Mouse (Mus musculus) heart, postnatal 0 days (tissue): ENCODE measurements around the gene Prkag2. TPM values are rescaled to one million over a fixed set of nuclear protein-coding genes. Genes with fewer than 3 reads are reported as not detected.
A peak's percentile ranks its signal among the peaks of the same experiment; 100 is the strongest.

Experiments
- ATAC-seq: fragments of 200-750 bp; cut with Nextera tagmentation; 2 replicates; pipeline ENCODE4 v1.8.0; 2017; ENCODE audit warnings: low read depth, moderate number of reproducible peaks, moderate library complexity; ENCODE audit not compliant: insufficient read depth
- DNase-seq: peaks from one replicate; pipeline ENCODE4 v3.0.0-alpha.2; 2016; ENCODE audit warnings: low spot score
- H3K27ac ChIP-seq: fragments of 300-500 bp; sonication (generic); 2 replicates; pipeline ENCODE4 v1.5.1; 2014; ENCODE audit warnings: low read depth, mild to moderate bottlenecking
- H3K27me3 ChIP-seq: fragments of 300-500 bp; sonication (generic); 2 replicates; pipeline ENCODE4 v1.6.1; 2014; ENCODE audit warnings: low read length, mixed read lengths; ENCODE audit not compliant: control insufficient read depth, insufficient read depth
- H3K36me3 ChIP-seq: fragments of 300-500 bp; sonication (generic); replicated peaks from 2 replicates; pipeline ENCODE4 v1.6.1; 2014; ENCODE audit warnings: low read length, mixed read lengths; ENCODE audit not compliant: control insufficient read depth, insufficient read depth
- H3K4me1 ChIP-seq: fragments of 300-500 bp; sonication (generic); 2 replicates; pipeline ENCODE4 v1.6.1; 2014; ENCODE audit warnings: antibody characterized with exemption; ENCODE audit not compliant: control insufficient read depth, insufficient read depth
- H3K4me2 ChIP-seq: fragments of 300-500 bp; sonication (generic); 2 replicates; pipeline ENCODE4 v1.6.1; 2014; ENCODE audit warnings: low read depth, mild to moderate bottlenecking, low read length, moderate library complexity
- H3K4me3 ChIP-seq: fragments of 300-500 bp; sonication (generic); 2 replicates; pipeline ENCODE4 v1.5.1; 2014; ENCODE audit warnings: low read depth, low read length
- H3K9ac ChIP-seq: fragments of 300-500 bp; sonication (generic); replicated peaks from 2 replicates; pipeline ENCODE4 v1.6.1; 2014; ENCODE audit warnings: low read depth, low read length, mixed read lengths
- H3K9me3 ChIP-seq: fragments of 300-500 bp; sonication (generic); replicated peaks from 2 replicates; pipeline ENCODE4 v1.6.1; 2016; ENCODE audit warnings: low read length; ENCODE audit not compliant: control insufficient read depth
- CTCF ChIP-seq: IDR thresholded peaks from 2 replicates; pipeline ENCODE4 v1.5.1; 2016; ENCODE audit warnings: antibody characterized with exemption, control low read depth, low read depth
- EP300 ChIP-seq: IDR thresholded peaks from 2 replicates; pipeline ENCODE4 v1.6.1; 2016; ENCODE audit warnings: antibody characterized with exemption, low read depth
- WGBS: fragments of 180-500 bp; shearing (Covaris S2); extraction: QIAGEN DNeasy Blood & Tissue Kit; methylation state at CpG from one replicate; pipeline ENCODE4 v1.1.7; 2014; 5-methylcytosine and 5-hydroxymethylcytosine counted together
- polyA plus RNA-seq: library from polyadenylated mRNA; unstranded; fragments of >200 nt; fragmentation: Nextera tagmentation; extraction: Ambion mirVana; gene quantifications from 2 replicates; pipeline ENCODE4 v1.2.1, GENCODE M21; 2015
- total RNA-seq: library from RNA; depleted of rRNA; stranded (reverse); fragments of >200 nt; gene quantifications from 2 replicates; pipeline ENCODE4 v1.2.3, GENCODE M21; 2014; ENCODE audit warnings: low replicate concordance

Gene Prkag2
- total and polyA plus RNA-seq, 2 experiments from 2014 or later = 62.9 to 121 TPM

- Histone ChIP-seq H3K9me3 (no peaks in the 10 kb centered on the region), H3K4me3 (peak overlapping the region; percentile 67), H3K27ac (peak overlapping the region; percentile 98), H3K9ac (peak overlapping the region; percentile 73), H3K36me3 (peaks cover 3% of the 10 kb centered on the region), H3K4me1 (peaks cover 11% of the 10 kb centered on the region), H3K4me2 (peak overlapping the region; percentile 80), H3K27me3 (no peaks in the 10 kb centered on the region)
- ATAC-seq (no peak), DNase-seq (peak; percentile 87)
- TF ChIP-seq EP300 = no peak
- peak; percentile 37 for TF ChIP-seq CTCF
- 12% methylated on average over 15 of the region's 19 CpGs for WGBS
These were observed 191.4 kb downstream of the Prkag2 start for GRCm38 (mm10) chr5:24908820-24909716.

- Histone ChIP-seq H3K27ac (peak overlapping the region; percentile 98), H3K4me1 (peaks cover 11% of the 10 kb centered on the region), H3K9ac (peak overlapping the region; percentile 73), H3K36me3 (no peaks in the 10 kb centered on the region; the same call in none of the 2 replicates), H3K4me2 (peak overlapping the region; percentile 80), H3K4me3 (peak overlapping the region; percentile 67), H3K9me3 (no peaks in the 10 kb centered on the region), H3K27me3 (no peaks in the 10 kb centered on the region)
- under 1% methylated on average over 48 of the region's 87 CpGs for WGBS
- ATAC-seq (peak; percentile 86), DNase-seq (peak; percentile 74)
- TF ChIP-seq EP300 (no peak), CTCF (peak; percentile 31)
These were observed 192.2 kb downstream of the Prkag2 start for GRCm38 (mm10) chr5:24908141-24908819.

GRCm38 (mm10) chr5:24907737-24908136, 192.7 kb downstream of the Prkag2 start:
- Histone ChIP-seq H3K9me3 (no peaks in the 10 kb centered on the region), H3K9ac (peak overlapping the region; percentile 73), H3K36me3 (no peaks in the 10 kb centered on the region; the same call in none of the 2 replicates), H3K27me3 (no peaks in the 10 kb centered on the region), H3K4me3 (peak overlapping the region; percentile 67), H3K4me2 (peak overlapping the region; percentile 80), H3K27ac (peak overlapping the region; percentile 98), H3K4me1 (peaks cover 11% of the 10 kb centered on the region)
- TF ChIP-seq EP300 (no peak), CTCF (no peak)
- 0% methylated on average over 26 of the region's 26 CpGs for whole genome bisulfite sequencing
- peak; percentile 24 for ATAC-seq
- peak; percentile 11 for DNase-seq

- 44% methylated on average over 9 of the region's 9 CpGs for WGBS
- H3K4me2 ChIP-seq = peak overlapping the region; percentile 80
- H3K27ac ChIP-seq = no peak overlapping the region
- H3K9me3 ChIP-seq = no peaks in the 10 kb centered on the region
- ATAC-seq = no peak
- H3K4me3 ChIP-seq = peak overlapping the region; percentile 67
- peak overlapping the region; percentile 73; the same call in 1 of the 2 replicates for H3K9ac ChIP-seq
- H3K4me1 ChIP-seq = peaks cover 11% of the 10 kb centered on the region
- no peaks in the 10 kb centered on the region for H3K27me3 ChIP-seq
- TF ChIP-seq CTCF (no peak), EP300 (no peak)
- no peak for DNase-seq
- H3K36me3 ChIP-seq = peaks cover 2% of the 10 kb centered on the region
These were observed 193.6 kb downstream of the Prkag2 start for GRCm38 (mm10) chr5:24906844-24907243.

- DNase-seq = no peak
- Histone ChIP-seq H3K4me3 (no peak overlapping the region), H3K27me3 (no peaks in the 10 kb centered on the region), H3K27ac (no peak overlapping the region), H3K9ac (no peak overlapping the region), H3K36me3 (peaks cover 10% of the 10 kb centered on the region), H3K4me1 (peaks cover 11% of the 10 kb centered on the region), H3K4me2 (no peak overlapping the region), H3K9me3 (no peaks in the 10 kb centered on the region)
- TF ChIP-seq CTCF (no peak), EP300 (no peak)
- no peak for ATAC-seq
- WGBS = 83% methylated on average over 9 of the region's 9 CpGs
These were observed 195.5 kb downstream of the Prkag2 start for GRCm38 (mm10) chr5:24904941-24905340.
